Mouse (Mus musculus): ENCODE results near the gene Idh2.

DNA sequence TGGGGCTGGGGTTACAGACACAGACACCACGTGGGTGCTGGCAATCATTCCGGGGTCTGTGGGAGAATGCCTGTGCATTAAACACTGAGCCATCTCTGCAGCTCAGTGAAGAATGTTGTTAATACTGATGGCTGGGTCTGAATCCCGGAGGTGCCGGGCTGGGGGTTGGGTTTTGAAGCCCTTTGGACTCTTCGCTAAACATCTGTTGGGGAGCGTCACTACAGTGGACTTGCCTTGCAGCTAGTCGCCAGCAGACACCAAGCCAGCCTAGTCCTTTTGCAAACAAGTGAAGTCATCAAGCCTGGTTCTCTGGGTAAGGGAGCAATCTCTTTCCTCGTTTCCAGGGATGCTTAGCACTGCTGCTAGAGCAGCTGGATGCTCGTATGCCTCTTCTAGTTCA lies 27.0 kb downstream of the Idh2 start:
- TF ChIP-seq POLR2A (IDR thresholded peaks at IDR 0.05; ENCODE audit: extremely low read depth, insufficient read depth, low read length) (no peak), CTCF (IDR thresholded peaks at IDR 0.05; ENCODE audit: extremely low read depth, insufficient read depth, low read length) (no peak)
